Mouse (Mus musculus) lung, embryonic 14.5 days (tissue): ENCODE results near the gene Heca. TPM values are rescaled to one million over a fixed set of nuclear protein-coding genes. Genes with fewer than 3 reads are reported as not detected.
A peak's percentile ranks its signal among the peaks of the same experiment; 100 is the strongest.

Experiments used
- ATAC-seq: fragments of 200-750 bp; cut with Nextera tagmentation; 2 replicates; pipeline ENCODE4 v1.8.0; 2017; ENCODE audit warnings: mild to moderate bottlenecking, moderate TSS enrichment, moderate library complexity; ENCODE audit not compliant: insufficient read depth
- DNase-seq: peaks from one replicate; pipeline ENCODE4 v3.0.0-alpha.2; 2015
- H3K27ac ChIP-seq: fragments of 300-500 bp; sonication (generic); 2 replicates; pipeline ENCODE4 v1.5.1; 2014; ENCODE audit warnings: low read depth, mild to moderate bottlenecking, moderate library complexity
- H3K27me3 ChIP-seq: fragments of 300-500 bp; sonication (generic); 2 replicates; pipeline ENCODE4 v1.6.1; 2014; ENCODE audit warnings: low read length, control low read depth; ENCODE audit not compliant: insufficient read depth
- H3K36me3 ChIP-seq: fragments of 300-500 bp; sonication (generic); 2 replicates; pipeline ENCODE4 v1.6.1; 2014; ENCODE audit warnings: control low read depth; ENCODE audit not compliant: insufficient read depth
- H3K4me1 ChIP-seq: fragments of 300-500 bp; sonication (generic); 2 replicates; pipeline ENCODE4 v1.6.1; 2014; ENCODE audit warnings: antibody characterized with exemption, control low read depth; ENCODE audit not compliant: insufficient read depth
- H3K4me2 ChIP-seq: fragments of 300-500 bp; sonication (generic); 2 replicates; pipeline ENCODE4 v1.6.1; 2014; ENCODE audit warnings: mild to moderate bottlenecking
- H3K4me3 ChIP-seq: fragments of 300-500 bp; sonication (generic); 2 replicates; pipeline ENCODE4 v1.5.1; 2014; ENCODE audit warnings: low read depth, low read length
- H3K9ac ChIP-seq: fragments of 300-500 bp; sonication (generic); 2 replicates; pipeline ENCODE4 v1.6.1; 2014
- H3K9me3 ChIP-seq: fragments of 300-500 bp; sonication (generic); 2 replicates; pipeline ENCODE4 v1.6.1; 2016; ENCODE audit warnings: low read depth, low read length, control low read depth
- CTCF ChIP-seq: IDR thresholded peaks from 2 replicates; pipeline ENCODE4 v1.5.1; 2016; ENCODE audit warnings: antibody characterized with exemption, low read depth
- WGBS: fragments of 180-500 bp; shearing (Covaris S2); extraction: QIAGEN DNeasy Blood & Tissue Kit; methylation state at CpG from one replicate; pipeline ENCODE4 v1.1.7; 2014; 5-methylcytosine and 5-hydroxymethylcytosine counted together
- polyA plus RNA-seq: library from polyadenylated mRNA; unstranded; fragments of >200 nt; fragmentation: Nextera tagmentation; extraction: Ambion mirVana; gene quantifications from 2 replicates; pipeline ENCODE4 v1.2.1, GENCODE M21; 2014

Heca gene
- polyA plus RNA-seq, 1 experiment from 2014 or later = 3.3 TPM

GRCm38 (mm10) chr10:17880724-17881123 is 67.1 kb downstream of the Heca start:
- Histone ChIP-seq H3K4me1 (no peaks in the 10 kb centered on the region), H3K4me3 (no peak overlapping the region), H3K36me3 (no peaks in the 10 kb centered on the region), H3K27ac (no peak overlapping the region), H3K9me3 (no peaks in the 10 kb centered on the region), H3K9ac (no peak overlapping the region), H3K27me3 (no peaks in the 10 kb centered on the region), H3K4me2 (no peak overlapping the region)
- no peak for TF ChIP-seq CTCF
- DNase-seq (no peak), ATAC-seq (no peak)
- WGBS = 71% methylated on average over 2 of the region's 2 CpGs

GRCm38 (mm10) chr10:17880038-17880437 is 67.8 kb downstream of the Heca start:
- no peak overlapping the region for H3K9ac ChIP-seq
- H3K4me2 ChIP-seq = no peak overlapping the region
- H3K36me3 ChIP-seq = no peaks in the 10 kb centered on the region
- no peak overlapping the region for H3K27ac ChIP-seq
- no peaks in the 10 kb centered on the region for H3K4me1 ChIP-seq
- H3K9me3 ChIP-seq = no peaks in the 10 kb centered on the region
- no peak for TF ChIP-seq CTCF
- H3K27me3 ChIP-seq = no peaks in the 10 kb centered on the region
- DNase-seq (no peak), ATAC-seq (no peak)
- no peak overlapping the region for H3K4me3 ChIP-seq
- WGBS = 85% methylated on average over 3 of the region's 3 CpGs

- Histone ChIP-seq H3K9ac (no peak overlapping the region), H3K36me3 (no peaks in the 10 kb centered on the region), H3K27me3 (no peaks in the 10 kb centered on the region), H3K4me3 (no peak overlapping the region), H3K4me2 (no peak overlapping the region), H3K9me3 (no peaks in the 10 kb centered on the region), H3K27ac (no peak overlapping the region), H3K4me1 (no peaks in the 10 kb centered on the region)
- WGBS = 38% methylated on average over 8 of the region's 8 CpGs
- DNase-seq (no peak), ATAC-seq (no peak)
- no peak for TF ChIP-seq CTCF
Measured at GRCm38 (mm10) chr10:17878002-17878919, 69.6 kb downstream of the Heca start.

GRCm38 (mm10) chr10:17869822-17870662 is 77.8 kb downstream of the Heca start:
- no peak overlapping the region for H3K9ac ChIP-seq
- no peaks in the 10 kb centered on the region for H3K9me3 ChIP-seq
- H3K4me1 ChIP-seq = no peaks in the 10 kb centered on the region
- no peak overlapping the region for H3K27ac ChIP-seq
- H3K4me3 ChIP-seq = no peak overlapping the region
- no peaks in the 10 kb centered on the region for H3K36me3 ChIP-seq
- peak; percentile 90 for TF ChIP-seq CTCF
- WGBS = 32% methylated on average over 5 of the region's 5 CpGs
- DNase-seq = peak; percentile 83
- no peaks in the 10 kb centered on the region for H3K27me3 ChIP-seq
- ATAC-seq = peak; percentile 89
- H3K4me2 ChIP-seq = no peak overlapping the region

- Histone ChIP-seq H3K27me3 (no peaks in the 10 kb centered on the region), H3K9me3 (no peaks in the 10 kb centered on the region), H3K9ac (no peak overlapping the region), H3K4me3 (no peak overlapping the region), H3K4me2 (no peak overlapping the region), H3K27ac (no peak overlapping the region), H3K36me3 (no peaks in the 10 kb centered on the region), H3K4me1 (no peaks in the 10 kb centered on the region)
- ATAC-seq (no peak), DNase-seq (no peak)
- 67% methylated on average over 6 of the region's 6 CpGs for WGBS
- TF ChIP-seq CTCF = no peak
Measured at GRCm38 (mm10) chr10:17860701-17861480, 87.0 kb downstream of the Heca start.

GRCm38 (mm10) chr10:17857647-17858261 is 90.1 kb downstream of the Heca start:
- no peak overlapping the region for H3K4me2 ChIP-seq
- ATAC-seq = no peak
- H3K9ac ChIP-seq = no peak overlapping the region
- no peaks in the 10 kb centered on the region for H3K4me1 ChIP-seq
- H3K27ac ChIP-seq = no peak overlapping the region
- DNase-seq = no peak
- TF ChIP-seq CTCF = no peak
- H3K9me3 ChIP-seq = no peaks in the 10 kb centered on the region
- WGBS = 79% methylated on average over 9 of the region's 9 CpGs
- H3K27me3 ChIP-seq = no peaks in the 10 kb centered on the region
- no peaks in the 10 kb centered on the region for H3K36me3 ChIP-seq
- H3K4me3 ChIP-seq = no peak overlapping the region
